In the genomic region with DNA sequence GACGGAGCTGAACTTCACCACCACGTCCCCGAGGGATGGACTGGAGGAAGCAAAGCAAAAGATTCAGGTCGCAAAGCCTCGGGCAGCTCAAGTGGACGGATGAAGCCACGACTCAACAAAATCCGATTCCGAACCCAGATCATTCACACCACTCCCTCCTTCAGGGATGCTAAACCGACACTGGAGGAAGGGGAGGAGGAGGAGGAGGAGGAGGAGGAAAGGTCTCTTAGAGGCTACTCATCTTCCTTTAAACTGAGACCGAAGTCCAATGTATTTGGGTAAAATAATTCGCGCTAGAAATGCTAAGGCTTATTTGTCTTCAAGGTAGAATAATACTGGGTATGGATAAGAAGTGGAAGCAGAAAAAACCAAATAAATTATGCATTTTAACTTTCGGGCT, we compare ENCODE assay signal across 8 mouse cellular contexts. TPM values are rescaled to one million over a fixed set of nuclear protein-coding genes. Genes with fewer than 3 reads are reported as not detected.
A peak's percentile ranks its signal among the peaks of the same experiment; 100 is the strongest.
DNase-seq lines count a peak whose midpoint lies in the region; ATAC-seq and TF ChIP-seq lines count a peak whose summit lies in the region.

No protein-coding gene starts in this region.

- peak overlapping the region; percentile 99 for H3K4me2 ChIP-seq in forebrain, embryonic 11.5 days (ENCODE audit: low read depth, low read length, severe bottlenecking)
- H3K4me2 ChIP-seq in neural tube, embryonic 15.5 days, result peak overlapping the region; percentile 100

- H3K4me3 ChIP-seq in lung, adult 2 months (replicated peaks; ENCODE audit: extremely low read depth, low read depth, low read length), result peak overlapping the region; percentile 86
- H3K4me3 ChIP-seq in forebrain, embryonic 11.5 days (ENCODE audit: low read depth, low read length), result peak overlapping the region; percentile 80
- peak overlapping the region; percentile 93 for H3K4me3 ChIP-seq in limb, embryonic 10.5 days
- H3K4me3 ChIP-seq in neural tube, embryonic 15.5 days (replicated peaks), result peak overlapping the region; percentile 96

- no peak for TF ChIP-seq CTCF in lung, adult 2 months (IDR thresholded peaks at IDR 0.05; ENCODE audit: insufficient read depth, low read length)

- whole genome bisulfite sequencing in lung, adult 2 months, result 57% methylated on average over 14 of the region's 14 CpGs
- 43% methylated on average over 14 of the region's 14 CpGs for WGBS in forebrain, embryonic 11.5 days
- 46% methylated on average over 14 of the region's 14 CpGs for WGBS in limb, embryonic 10.5 days
- 41% methylated on average over 14 of the region's 14 CpGs for WGBS in neural tube, embryonic 15.5 days

- H3K27ac ChIP-seq in forebrain, embryonic 11.5 days (ENCODE audit: low read depth, low read length), result no peak overlapping the region
- H3K27ac ChIP-seq in limb, embryonic 10.5 days, result no peak overlapping the region
- H3K27ac ChIP-seq in neural tube, embryonic 15.5 days (replicated peaks), result no peak overlapping the region

- H3K27me3 ChIP-seq in forebrain, embryonic 11.5 days (ENCODE audit: control insufficient read depth, insufficient read depth, low read length), result no peaks in the 10 kb centered on the region
- H3K27me3 ChIP-seq in limb, embryonic 10.5 days (ENCODE audit: low read depth, poor library complexity, severe bottlenecking), result 0 out of 2 replicates have a peak, but pooled peaks cover 6% of the 10 kb centered on the region
- no peaks in the 10 kb centered on the region for H3K27me3 ChIP-seq in neural tube, embryonic 15.5 days (replicated peaks)

- H3K9me3 ChIP-seq in forebrain, embryonic 11.5 days (ENCODE audit: control insufficient read depth, low read length), result no peaks in the 10 kb centered on the region
- no peaks in the 10 kb centered on the region for H3K9me3 ChIP-seq in limb, embryonic 10.5 days (replicated peaks)
- H3K9me3 ChIP-seq in neural tube, embryonic 15.5 days (replicated peaks), result no peaks in the 10 kb centered on the region

- H3K36me3 ChIP-seq in forebrain, embryonic 11.5 days (ENCODE audit: control insufficient read depth, insufficient read depth, low read length), result no peaks in the 10 kb centered on the region
- H3K36me3 ChIP-seq in limb, embryonic 10.5 days, result peaks cover 12% of the 10 kb centered on the region; the same call in 1 of the 2 replicates
- no peaks in the 10 kb centered on the region for H3K36me3 ChIP-seq in neural tube, embryonic 15.5 days

- no peak for DNase-seq in lung, adult 2 months
- DNase-seq in lung, adult 18-20 months, result no peak
- DNase-seq in forebrain, embryonic 11.5 days (ENCODE audit: low spot score), result no peak
- DNase-seq in limb, embryonic 10.5 days (ENCODE audit: low spot score), result no peak
- DNase-seq in ovary, postnatal 10 days (ENCODE audit: low spot score), result no peak
- no peak for DNase-seq in adrenal gland, adult 18-20 months (ENCODE audit: low spot score in 2 of 2)

- peak overlapping the region; percentile 90 for H3K9ac ChIP-seq in forebrain, embryonic 11.5 days (ENCODE audit: low read length)
- peak overlapping the region; percentile 85; the same call in 1 of the 2 replicates for H3K9ac ChIP-seq in neural tube, embryonic 15.5 days (replicated peaks)

- ATAC-seq in forebrain, embryonic 11.5 days (replicated peaks; ENCODE audit: low FRiP score), result no peak
- no peak for ATAC-seq in neural tube, embryonic 15.5 days (ENCODE audit: low FRiP score)
- no peak for ATAC-seq in CD4-positive, CD25-positive, alpha-beta regulatory T cell, adult 4 months

- TF ChIP-seq POLR2A in lung, adult 2 months (IDR thresholded peaks at IDR 0.05; ENCODE audit: borderline replicate concordance, extremely low read depth, low read depth, low read length), result no peak

- peaks cover 7% of the 10 kb centered on the region; the same call in 1 of the 2 replicates for H3K4me1 ChIP-seq in lung, adult 2 months (ENCODE audit: control insufficient read depth, insufficient read depth, low read length)
- H3K4me1 ChIP-seq in forebrain, embryonic 11.5 days (replicated peaks; ENCODE audit: control insufficient read depth, insufficient read depth, low read length), result peaks cover 5% of the 10 kb centered on the region
- H3K4me1 ChIP-seq in limb, embryonic 10.5 days, result peaks cover 21% of the 10 kb centered on the region
- H3K4me1 ChIP-seq in neural tube, embryonic 15.5 days, result peaks cover 32% of the 10 kb centered on the region

RNA-seq across cellular contexts. Expression of a gene that starts 1.5 kb away (rescaled TPM):
- polyA plus RNA-seq in lung, adult 2 months (2012; rRNA removed), result 9.3 TPM in 2 replicates
- 13.7 and 15.2 TPM in 2 replicates for polyA plus RNA-seq in forebrain, embryonic 11.5 days (2014; fragmentation: Nextera tagmentation; extraction: Ambion mirVana)
- 11.1 and 12.1 TPM in 2 replicates for polyA plus RNA-seq in limb, embryonic 10.5 days (2016; fragmentation: Nextera tagmentation; extraction: Ambion mirVana)
- 16.9 and 18.1 TPM in 2 replicates for polyA plus RNA-seq in neural tube, embryonic 15.5 days (2015; fragmentation: Nextera tagmentation; extraction: Ambion mirVana)
- polyA plus RNA-seq in CD4-positive, CD25-positive, alpha-beta regulatory T cell, adult 4 months (2017; shearing (Covaris generic)), result under 1 TPM; 0.25 to 0.74 TPM
- total RNA-seq in adrenal gland, adult 18-20 months (2021), result 10 to 100 TPM; 34.8 to 56.6 TPM

RNA-seq across cellular contexts. Expression of a gene that starts 1.7 kb away (rescaled TPM):
- 7.0 and 9.2 TPM in 2 replicates for polyA plus RNA-seq in lung, adult 2 months (2012; rRNA removed)
- polyA plus RNA-seq in forebrain, embryonic 11.5 days (2014; fragmentation: Nextera tagmentation; extraction: Ambion mirVana), result 31.8 and 37.3 TPM in 2 replicates
- 45.0 and 45.4 TPM in 2 replicates for polyA plus RNA-seq in limb, embryonic 10.5 days (2016; fragmentation: Nextera tagmentation; extraction: Ambion mirVana)
- polyA plus RNA-seq in neural tube, embryonic 15.5 days (2015; fragmentation: Nextera tagmentation; extraction: Ambion mirVana), result 13.0 and 17.8 TPM in 2 replicates
- polyA plus RNA-seq in CD4-positive, CD25-positive, alpha-beta regulatory T cell, adult 4 months (2017; shearing (Covaris generic)), result 1 to 10 TPM; 1.1 to 1.7 TPM
- total RNA-seq in adrenal gland, adult 18-20 months (2021), result 10 to 100 TPM; 36.5 to 38.8 TPM
